Mouse (Mus musculus) G1E (cell line): ENCODE measurements around the gene Mllt6. TPM values are rescaled to one million over a fixed set of nuclear protein-coding genes. Genes with fewer than 3 reads are reported as not detected.
"Not testable (repeated sequence)": the region's sequence is repeated elsewhere in the genome, so short reads cannot be mapped to it uniquely, and the experiment has no call there.

Source experiments
- ATAC-seq: 2 replicates; pipeline ENCODE4 v1.8.0; 2016; ENCODE audit warnings: mild to moderate bottlenecking; ENCODE audit not compliant: insufficient number of reproducible peaks, poor library complexity, low FRiP score, severe bottlenecking; ENCODE audit errors: extremely low read depth
- DNase-seq: peaks from one replicate; pipeline ENCODE4 v3.0.0; 2012; ENCODE audit warnings: low spot score
- H3K27me3 ChIP-seq: 2 replicates; pipeline ENCODE4 v1.6.1; 2012; ENCODE audit warnings: mild to moderate bottlenecking, low read length, inconsistent platforms; ENCODE audit not compliant: insufficient read depth
- H3K36me3 ChIP-seq: replicated peaks from 2 replicates; pipeline ENCODE3; 2012; ENCODE audit warnings: mild to moderate bottlenecking, inconsistent platforms
- H3K4me1 ChIP-seq: 2 replicates; pipeline ENCODE4 v1.6.1; 2012; ENCODE audit warnings: low read depth, low read length, inconsistent platforms, mixed read lengths; ENCODE audit not compliant: insufficient read depth
- H3K4me3 ChIP-seq: 2 replicates; pipeline ENCODE4 v1.5.1; 2012; ENCODE audit warnings: low read depth, mild to moderate bottlenecking, inconsistent platforms, low read length, moderate library complexity, mixed read lengths
- H3K9me3 ChIP-seq: replicated peaks from 2 replicates; pipeline ENCODE4 v1.6.1; 2012; ENCODE audit warnings: inconsistent platforms
- CTCF ChIP-seq: IDR thresholded peaks from 2 replicates; pipeline ENCODE4 v1.5.1; 2012; ENCODE audit warnings: low read depth, low read length, inconsistent platforms, mixed read lengths
- GATA1 ChIP-seq: IDR thresholded peaks from 2 replicates; pipeline ENCODE4 v1.6.1; 2012; ENCODE audit warnings: borderline replicate concordance, low read length, inconsistent platforms, mixed read lengths
- GATA2 ChIP-seq: IDR thresholded peaks from 2 replicates; pipeline ENCODE4 v1.6.1; 2012; ENCODE audit warnings: low read depth, low read length, inconsistent platforms, borderline replicate concordance
- POLR2AphosphoS5 ChIP-seq: IDR thresholded peaks from 2 replicates; pipeline ENCODE4 v1.6.1; 2012; ENCODE audit warnings: low read depth, low read length, inconsistent platforms; ENCODE audit not compliant: insufficient replicate concordance
- TAL1 ChIP-seq: conservative IDR thresholded peaks from 2 replicates; pipeline ENCODE4 v1.6.1; 2012; ENCODE audit warnings: low read depth, low read length, inconsistent platforms, mixed read lengths
- polyA plus RNA-seq: library from polyadenylated mRNA; stranded (reverse); fragments of >175 nt; gene quantifications from 2 replicates; pipeline ENCODE4 v1.2.3, GENCODE M21; 2012
- total RNA-seq, 2 experiments: library from RNA; stranded (forward) in 1 of 2; stranded (reverse) in 1 of 2; fragments of 200-1000 nt in 1 of 2; fragments of >200 nt in 1 of 2; fragmentation: Nextera tagmentation in 1 of 2; gene quantifications; 2 replicates each; pipeline ENCODE4 v1.2.3; 2014 to 2017

Gene Mllt6
- total and polyA plus RNA-seq, 3 experiments = 10.9 to 38.3 (median 16.5) TPM

GRCm38 (mm10) chr11:97728730-97729129 lies 65.5 kb downstream of the Mllt6 start:
- DNase-seq (no peak), ATAC-seq (no peak)
- Histone ChIP-seq H3K27me3 (no peaks in the 10 kb centered on the region), H3K4me3 (no peak overlapping the region), H3K9me3 (no peaks in the 10 kb centered on the region), H3K4me1 (no peaks in the 10 kb centered on the region), H3K36me3 (peaks cover 93% of the 10 kb centered on the region)
- TF ChIP-seq TAL1 (no peak), GATA2 (no peak), CTCF (no peak), POLR2AphosphoS5 (no peak), GATA1 (no peak)

DNA sequence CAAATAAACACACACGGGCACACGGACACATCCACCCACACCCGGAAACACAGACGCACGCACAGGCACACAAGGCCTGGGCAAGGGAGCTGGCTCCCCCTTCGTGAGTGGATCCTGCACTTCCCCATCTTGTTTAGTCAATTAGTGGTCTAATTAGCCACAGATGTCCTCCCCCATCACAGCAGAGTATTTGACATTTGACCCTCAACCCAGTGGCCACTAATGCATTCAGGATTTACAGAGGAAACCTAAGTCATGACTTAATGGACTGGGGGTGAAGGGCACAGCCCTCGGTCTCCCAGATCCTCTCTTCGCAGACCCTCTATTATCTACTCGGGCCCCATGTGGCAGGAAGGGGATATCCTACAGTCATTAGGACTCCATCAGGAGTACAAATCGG lies 70.5 kb downstream of the Mllt6 start:
- DNase-seq (no peak), ATAC-seq (no peak)
- peaks cover 77% of the 10 kb centered on the region for H3K36me3 ChIP-seq
- no peak overlapping the region for H3K4me3 ChIP-seq
- H3K9me3 ChIP-seq = no peaks in the 10 kb centered on the region
- H3K4me1 ChIP-seq = no peaks in the 10 kb centered on the region; the same call in 1 of the 2 replicates
- TF ChIP-seq TAL1 (no peak), POLR2AphosphoS5 (no peak), CTCF (no peak), GATA2 (no peak), GATA1 (no peak)
- no peaks in the 10 kb centered on the region for H3K27me3 ChIP-seq

GRCm38 (mm10) chr11:97734810-97735209 lies 71.6 kb downstream of the Mllt6 start:
- not testable (repeated sequence) for H3K4me3 ChIP-seq, H3K9me3 ChIP-seq, ATAC-seq, H3K4me1 ChIP-seq, DNase-seq, H3K27me3 ChIP-seq
- peaks cover 71% of the 10 kb centered on the region for H3K36me3 ChIP-seq

Other genes starting within 250 kb of the Mllt6 start
- gene Arhgap23, start 247.9 kb upstream of the Mllt6 start, total RNA-seq (2014; fragmentation: Nextera tagmentation) = 8.5 and 17.9 TPM in 2 replicates
- 2.4 and 4.4 TPM in 2 replicates for gene Arhgap23, start 247.9 kb upstream of the Mllt6 start, total RNA-seq (2017)
- gene Arhgap23, start 247.9 kb upstream of the Mllt6 start, polyA plus RNA-seq = 18.6 and 21.9 TPM in 2 replicates
- not detected in 2 replicates for gene 4933428G20Rik, start 163.1 kb upstream of the Mllt6 start, total RNA-seq (2014; fragmentation: Nextera tagmentation)
- not detected in 2 replicates for gene 4933428G20Rik, start 163.1 kb upstream of the Mllt6 start, total RNA-seq (2017)
- not detected in 2 replicates for gene 4933428G20Rik, start 163.1 kb upstream of the Mllt6 start, polyA plus RNA-seq
- 0.15 TPM in 2 replicates for gene Srcin1, start 87.2 kb upstream of the Mllt6 start, total RNA-seq (2014; fragmentation: Nextera tagmentation)
- gene Srcin1, start 87.2 kb upstream of the Mllt6 start, total RNA-seq (2017) = 0.29 and 0.49 TPM in 2 replicates
- gene Srcin1, start 87.2 kb upstream of the Mllt6 start, polyA plus RNA-seq = 0.21 and 0.25 TPM in 2 replicates
- gene Epop, start 33.7 kb upstream of the Mllt6 start, total RNA-seq (2014; fragmentation: Nextera tagmentation) = 2.6 and 4.5 TPM in 2 replicates
- gene Epop, start 33.7 kb upstream of the Mllt6 start, total RNA-seq (2017) = 2.7 and 3.9 TPM in 2 replicates
- gene Epop, start 33.7 kb upstream of the Mllt6 start, polyA plus RNA-seq = 60.9 and 77.7 TPM in 2 replicates
- gene Cisd3, start 22.4 kb downstream of the Mllt6 start, total RNA-seq (2014; fragmentation: Nextera tagmentation) = 14.7 and 19.1 TPM in 2 replicates
- gene Cisd3, start 22.4 kb downstream of the Mllt6 start, total RNA-seq (2017) = 8.8 and 14.9 TPM in 2 replicates
- gene Cisd3, start 22.4 kb downstream of the Mllt6 start, polyA plus RNA-seq = 0.69 and 2.6 TPM in 2 replicates
- 5.4 and 7.2 TPM in 2 replicates for gene Pcgf2, start 37.1 kb downstream of the Mllt6 start, total RNA-seq (2014; fragmentation: Nextera tagmentation)
- gene Pcgf2, start 37.1 kb downstream of the Mllt6 start, total RNA-seq (2017) = 0.41 TPM in 1 of 2 replicates, not detected in the other
- gene Pcgf2, start 37.1 kb downstream of the Mllt6 start, polyA plus RNA-seq = 18.5 and 21.1 TPM in 2 replicates
- gene Psmb3, start 40.0 kb downstream of the Mllt6 start, total RNA-seq (2014; fragmentation: Nextera tagmentation) = 49.9 and 78.3 TPM in 2 replicates
- 191 and 258 TPM in 2 replicates for gene Psmb3, start 40.0 kb downstream of the Mllt6 start, total RNA-seq (2017)
- gene Psmb3, start 40.0 kb downstream of the Mllt6 start, polyA plus RNA-seq = 23.7 and 93.4 TPM in 2 replicates
- gene Pip4k2b, start 81.3 kb downstream of the Mllt6 start, total RNA-seq (2014; fragmentation: Nextera tagmentation) = 19.6 and 23.2 TPM in 2 replicates
- 14.5 and 16.7 TPM in 2 replicates for gene Pip4k2b, start 81.3 kb downstream of the Mllt6 start, total RNA-seq (2017)
- 22.0 and 25.6 TPM in 2 replicates for gene Pip4k2b, start 81.3 kb downstream of the Mllt6 start, polyA plus RNA-seq
- 13.5 and 20.8 TPM in 2 replicates for gene Cwc25, start 103.1 kb downstream of the Mllt6 start, total RNA-seq (2014; fragmentation: Nextera tagmentation)
- 25.5 and 27.4 TPM in 2 replicates for gene Cwc25, start 103.1 kb downstream of the Mllt6 start, total RNA-seq (2017)
- 22.5 and 23.2 TPM in 2 replicates for gene Cwc25, start 103.1 kb downstream of the Mllt6 start, polyA plus RNA-seq
- not detected in 2 replicates for gene 1700001P01Rik, start 112.5 kb downstream of the Mllt6 start, total RNA-seq (2014; fragmentation: Nextera tagmentation)
- 0.23 and 0.33 TPM in 2 replicates for gene 1700001P01Rik, start 112.5 kb downstream of the Mllt6 start, total RNA-seq (2017)
- 0.09 TPM in 1 of 2 replicates, not detected in the other for gene 1700001P01Rik, start 112.5 kb downstream of the Mllt6 start, polyA plus RNA-seq
- 580 and 589 TPM in 2 replicates for gene Rpl23, start 119.0 kb downstream of the Mllt6 start, total RNA-seq (2014; fragmentation: Nextera tagmentation)
- 1,583 and 1,694 TPM in 2 replicates for gene Rpl23, start 119.0 kb downstream of the Mllt6 start, total RNA-seq (2017)
- 255 and 258 TPM in 2 replicates for gene Rpl23, start 119.0 kb downstream of the Mllt6 start, polyA plus RNA-seq
- 31.0 and 37.1 TPM in 2 replicates for gene Lasp1, start 135.6 kb downstream of the Mllt6 start, total RNA-seq (2014; fragmentation: Nextera tagmentation)
- gene Lasp1, start 135.6 kb downstream of the Mllt6 start, total RNA-seq (2017) = 53.4 and 122 TPM in 2 replicates
- gene Lasp1, start 135.6 kb downstream of the Mllt6 start, polyA plus RNA-seq = 49.6 and 71.7 TPM in 2 replicates
- gene B230217C12Rik, start 177.4 kb downstream of the Mllt6 start, total RNA-seq (2014; fragmentation: Nextera tagmentation) = not detected in 2 replicates
- 0.16 TPM in 1 of 2 replicates, not detected in the other for gene B230217C12Rik, start 177.4 kb downstream of the Mllt6 start, total RNA-seq (2017)
- not detected in 2 replicates for gene B230217C12Rik, start 177.4 kb downstream of the Mllt6 start, polyA plus RNA-seq
- 0.58 and 1.9 TPM in 2 replicates for gene Fbxo47, start 220.7 kb downstream of the Mllt6 start, total RNA-seq (2014; fragmentation: Nextera tagmentation)
- 0.55 and 0.70 TPM in 2 replicates for gene Fbxo47, start 220.7 kb downstream of the Mllt6 start, total RNA-seq (2017)
- gene Fbxo47, start 220.7 kb downstream of the Mllt6 start, polyA plus RNA-seq = not detected in 2 replicates